Mouse (Mus musculus) kidney, postnatal 10 days (tissue): Measurements from ENCODE around the gene Zfyve28.

Source experiments
- DNase-seq: peaks from one replicate; pipeline ENCODE4 v3.0.0; 2021; ENCODE audit warnings: mixed read lengths

Zfyve28 gene

DNA sequence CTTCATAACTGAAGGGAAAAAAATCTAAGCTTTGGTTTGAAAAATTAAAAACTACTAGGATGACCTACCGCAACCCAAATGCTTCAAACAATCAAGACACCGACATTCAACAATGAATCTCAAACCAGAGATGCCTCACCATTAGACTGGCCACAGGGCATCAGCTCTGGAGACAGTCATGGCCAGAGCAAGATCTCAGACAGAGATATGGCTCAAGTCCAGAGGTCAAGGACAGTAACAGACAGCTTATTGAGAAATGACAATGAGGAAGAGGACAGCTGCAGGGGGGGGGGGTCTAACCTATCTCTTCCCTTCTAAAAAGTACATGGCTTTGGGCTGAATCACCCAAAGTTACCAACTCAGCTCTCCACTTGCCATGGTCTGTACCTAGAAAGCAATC is 3.0 kb downstream of the Zfyve28 start:
- no peak for DNase-seq

DNA sequence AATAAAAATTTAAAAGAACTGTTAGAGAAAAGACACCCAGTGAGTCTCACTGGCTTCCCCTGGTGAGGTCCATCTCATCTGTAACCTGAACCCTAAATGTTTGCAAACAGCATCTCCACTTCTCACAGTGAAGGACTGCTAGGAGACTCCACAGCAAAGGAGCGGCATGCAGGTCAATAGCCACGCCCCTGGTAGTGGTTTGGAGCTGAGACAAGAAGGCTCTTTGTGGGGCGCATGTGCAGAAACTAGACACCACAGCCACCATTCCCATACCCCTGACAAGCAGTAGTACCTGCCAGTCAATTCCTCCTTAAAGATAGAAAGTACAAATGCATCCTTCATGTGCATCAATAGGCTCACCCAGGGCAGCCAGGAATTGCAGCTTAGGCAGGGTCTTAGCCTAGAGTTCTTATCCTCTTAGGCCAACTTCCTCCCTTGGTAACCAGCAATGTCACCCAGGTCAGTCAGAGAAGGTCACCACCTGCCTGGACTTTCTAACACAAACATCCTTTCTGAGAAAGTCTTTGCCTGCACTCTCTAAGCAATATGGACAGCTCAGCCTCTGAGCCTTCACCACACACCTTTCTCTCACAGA is 4.0 kb downstream of the Zfyve28 start:
- DNase-seq, result no peak

DNA sequence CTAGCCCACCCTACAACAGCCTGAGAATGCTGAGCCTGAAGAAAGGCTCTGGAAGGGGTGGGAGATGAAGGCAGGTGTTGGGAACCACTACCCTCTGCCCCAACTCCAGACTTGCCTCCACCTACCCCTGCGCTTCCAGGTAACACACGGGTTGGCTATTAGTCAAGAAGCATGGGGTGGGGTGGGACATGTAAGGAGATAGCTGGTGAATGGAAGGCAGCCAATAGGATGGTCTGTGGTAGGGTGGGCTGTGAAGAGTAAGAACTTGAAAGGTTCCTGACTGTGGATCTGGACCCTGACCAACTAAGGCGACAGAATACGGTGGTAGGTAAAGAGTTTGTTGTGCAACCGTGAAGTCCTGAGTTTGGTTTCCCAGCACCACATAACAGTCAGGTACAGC is 4.9 kb downstream of the Zfyve28 start:
- DNase-seq, result no peak

DNA sequence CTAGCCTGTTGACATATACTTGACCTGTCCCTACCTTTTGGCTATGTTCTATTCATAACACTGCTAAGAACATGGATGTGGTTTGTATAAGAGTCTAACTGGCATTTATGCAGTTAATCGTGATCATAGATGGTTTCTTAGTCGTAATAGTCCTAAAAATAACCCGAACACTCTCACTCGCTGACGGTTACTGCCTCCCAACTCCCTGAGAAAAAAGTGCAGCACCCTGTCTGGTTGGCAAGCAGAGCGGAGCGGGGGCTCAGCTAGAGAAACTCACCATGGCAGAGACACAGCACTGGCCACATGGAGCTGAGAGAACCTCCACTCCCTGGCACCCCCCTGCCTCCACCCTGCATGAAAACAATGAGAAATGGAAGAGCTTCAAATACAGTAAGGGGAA is 7.3 kb downstream of the Zfyve28 start:
- DNase-seq, result no peak

DNA sequence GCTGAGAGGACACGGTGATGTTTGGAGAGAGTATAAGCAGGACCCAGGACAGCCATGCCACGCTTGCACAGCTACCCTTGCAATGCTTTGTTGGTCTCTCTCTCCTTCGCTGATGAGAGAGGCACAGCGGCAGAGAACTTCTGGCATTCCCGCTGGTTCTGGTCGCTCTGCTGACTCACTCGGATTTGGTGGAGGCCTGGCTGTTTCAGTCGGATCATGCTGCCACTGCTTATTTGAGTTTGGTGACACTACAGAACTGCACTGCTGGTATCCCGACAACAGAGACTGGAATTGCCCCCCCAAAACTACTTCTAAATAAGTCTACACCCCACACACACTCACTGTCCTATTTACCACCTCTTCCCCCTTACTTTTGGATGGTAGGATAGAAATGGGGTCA is 9.0 kb downstream of the Zfyve28 start:
- no peak for DNase-seq

DNA sequence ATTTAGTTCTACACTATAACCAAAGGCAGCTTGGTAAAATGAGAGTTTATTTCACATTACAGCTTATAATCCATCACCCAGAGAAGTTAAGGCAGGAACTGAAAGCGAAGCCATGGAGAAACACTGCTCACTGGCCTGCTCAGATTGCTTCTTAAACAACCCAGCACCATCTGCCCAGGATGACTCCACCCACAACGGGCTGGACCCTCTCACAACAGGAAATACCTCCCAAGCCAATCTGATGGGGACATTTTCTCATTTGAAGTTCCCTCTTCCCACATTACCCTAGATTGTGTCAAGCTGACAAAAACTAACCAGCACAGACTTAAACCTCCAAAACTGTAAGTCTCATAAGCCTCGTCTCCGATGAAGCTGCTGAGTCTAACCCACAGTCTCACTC is 10.2 kb downstream of the Zfyve28 start:
- no peak for DNase-seq

DNA sequence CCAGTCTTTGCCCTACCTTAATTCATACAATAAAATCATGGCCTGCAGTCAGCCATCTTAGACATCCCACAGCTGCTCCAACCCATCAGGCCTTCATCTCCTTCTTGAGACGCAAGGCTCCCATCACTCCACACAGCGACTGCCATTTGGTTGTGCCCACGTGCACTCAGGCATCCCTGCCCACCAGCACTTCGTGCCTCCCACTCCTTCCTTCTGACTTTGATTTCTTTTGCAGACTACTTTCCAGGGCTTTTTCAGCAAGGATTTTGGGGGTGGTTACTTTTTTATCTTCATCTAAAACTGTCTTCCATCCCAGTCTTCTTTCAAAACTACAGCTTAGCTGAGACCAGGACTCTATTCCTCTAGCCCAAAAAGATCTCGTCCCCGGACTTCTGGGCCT is 11.5 kb downstream of the Zfyve28 start:
- DNase-seq, result no peak

DNA sequence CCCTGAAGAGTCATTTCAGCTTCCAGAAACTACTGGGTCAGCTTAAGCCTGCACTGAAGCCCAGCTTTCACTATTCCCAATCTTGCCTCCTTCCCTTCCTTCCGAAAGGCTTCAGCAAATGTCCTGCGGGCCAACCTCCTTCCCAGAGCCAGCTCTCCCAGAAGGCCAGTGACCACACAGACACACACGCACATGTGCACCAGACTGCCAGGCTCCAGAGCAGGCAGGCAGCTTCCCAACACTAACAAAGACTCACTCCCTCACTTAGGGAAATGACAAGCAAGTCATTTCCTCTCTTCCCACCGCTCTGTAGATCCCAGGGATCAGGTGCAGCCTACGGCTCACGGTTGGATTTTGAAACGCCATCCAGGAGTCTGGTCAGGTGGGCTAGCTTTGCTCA is 12.1 kb downstream of the Zfyve28 start:
- DNase-seq, result no peak

DNA sequence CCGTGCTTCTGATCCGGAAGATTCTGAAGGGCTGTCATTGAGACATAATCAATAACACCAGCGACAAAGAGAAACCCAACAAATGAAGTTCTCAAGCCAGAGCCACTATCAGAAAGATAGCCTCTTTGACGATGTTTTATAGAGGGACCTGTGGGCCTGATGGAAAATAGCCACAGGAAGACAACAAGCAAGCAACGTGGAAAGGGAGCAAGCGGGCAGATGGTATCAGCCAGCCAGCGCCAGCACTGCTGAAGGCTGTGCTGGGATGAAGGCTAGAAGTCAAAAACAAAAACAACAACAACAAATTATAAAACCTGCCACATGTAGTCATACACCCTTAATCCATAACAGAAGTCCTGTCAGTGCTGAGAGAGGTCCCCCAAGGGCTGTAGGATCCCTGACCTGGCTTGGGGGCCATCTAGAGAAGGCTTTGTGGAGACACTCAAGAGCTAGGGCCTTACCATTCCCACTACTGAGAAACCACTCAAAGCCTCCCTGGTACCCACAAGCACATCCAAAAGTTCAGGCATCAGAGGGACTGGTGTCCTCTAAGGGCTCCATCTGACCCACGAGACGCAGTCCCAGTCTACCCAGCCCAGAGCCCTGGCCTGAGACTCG is 13.5 kb downstream of the Zfyve28 start:
- no peak for DNase-seq

DNA sequence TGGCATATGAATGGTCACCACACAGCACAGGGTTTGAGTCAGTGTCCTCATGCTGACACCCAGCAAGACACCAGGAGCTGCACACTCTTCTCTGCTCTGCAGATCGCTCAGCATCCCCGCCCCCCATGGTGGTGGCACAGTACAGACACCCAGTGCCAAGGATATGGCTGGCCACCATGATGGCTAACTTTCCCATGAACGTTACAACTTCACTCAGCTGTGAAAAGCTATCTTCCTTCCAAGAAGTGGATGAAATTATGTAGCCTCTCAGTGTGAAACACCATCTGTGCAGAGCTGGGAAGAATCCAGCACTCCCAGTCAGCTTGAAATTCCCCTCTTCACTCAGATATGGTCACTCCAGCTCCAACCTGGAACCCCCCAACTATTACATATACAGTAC is 14.0 kb downstream of the Zfyve28 start:
- DNase-seq, result no peak

DNA sequence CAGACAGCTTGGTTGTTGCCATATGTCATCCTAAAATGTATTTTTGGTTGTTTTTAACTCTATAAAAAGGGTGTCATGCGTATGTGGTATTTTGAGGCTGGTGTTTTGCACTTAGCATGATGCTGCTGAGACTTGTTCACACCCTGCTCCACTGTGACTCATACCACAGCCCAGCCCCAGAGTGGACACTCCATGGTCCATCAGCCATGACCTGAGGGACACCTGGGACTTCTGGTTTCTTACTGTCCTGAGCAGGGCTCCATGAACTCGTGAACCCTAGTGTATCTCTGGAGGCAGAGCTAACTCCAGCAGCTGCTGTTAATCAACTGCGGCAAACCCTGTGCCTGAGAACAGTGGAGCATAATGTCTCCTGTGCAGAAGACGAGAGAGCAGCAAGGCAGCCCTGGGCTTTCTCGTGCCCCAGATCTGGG is 15.0 kb downstream of the Zfyve28 start:
- no peak for DNase-seq

DNA sequence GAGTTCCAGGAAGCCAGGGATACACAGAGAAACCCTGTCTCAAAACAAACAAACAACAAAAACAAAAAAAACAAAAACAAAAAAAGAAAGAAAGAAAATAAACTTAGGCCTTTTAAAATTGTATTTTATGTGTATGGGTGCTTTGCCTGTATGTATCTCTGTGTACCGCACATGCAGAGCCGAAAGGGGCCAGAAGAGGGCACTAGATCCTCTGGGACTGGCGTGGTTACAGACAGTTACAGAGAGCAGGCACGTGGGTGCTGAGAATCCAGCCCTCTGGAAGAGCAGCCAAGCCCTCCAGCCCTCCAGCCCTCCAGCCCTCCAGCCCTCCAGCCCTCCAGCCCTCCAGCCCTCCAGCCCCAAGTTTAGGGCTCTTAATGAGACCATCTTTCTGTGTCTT is 16.5 kb downstream of the Zfyve28 start:
- peak; percentile 50 for DNase-seq

DNA sequence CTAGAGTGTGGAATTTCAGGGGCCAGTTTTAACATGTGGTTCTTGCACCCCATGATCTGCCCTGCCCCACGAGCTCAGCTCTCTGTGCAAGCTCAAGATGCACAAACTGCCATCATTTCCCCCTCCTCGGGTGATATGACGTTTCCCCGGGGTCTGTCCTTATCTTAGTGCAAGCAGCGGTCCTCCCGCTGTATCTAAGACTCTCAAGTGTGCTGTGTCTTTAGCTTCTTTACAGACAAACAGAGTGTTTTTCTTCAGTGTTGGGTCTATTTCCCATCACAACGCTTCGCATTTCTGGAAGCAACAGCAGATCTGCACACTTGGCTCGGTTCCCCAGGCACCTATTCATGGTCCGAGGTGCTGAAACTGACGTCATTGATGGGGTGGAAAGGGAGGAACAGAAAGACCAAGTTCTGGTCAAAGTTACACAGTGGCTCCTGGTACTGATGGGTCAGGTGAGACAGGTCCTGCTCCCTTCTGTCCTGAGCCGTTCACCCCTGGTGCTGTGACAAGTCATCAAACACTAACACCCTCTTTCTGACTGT is 18.3 kb downstream of the Zfyve28 start:
- DNase-seq, result no peak

DNA sequence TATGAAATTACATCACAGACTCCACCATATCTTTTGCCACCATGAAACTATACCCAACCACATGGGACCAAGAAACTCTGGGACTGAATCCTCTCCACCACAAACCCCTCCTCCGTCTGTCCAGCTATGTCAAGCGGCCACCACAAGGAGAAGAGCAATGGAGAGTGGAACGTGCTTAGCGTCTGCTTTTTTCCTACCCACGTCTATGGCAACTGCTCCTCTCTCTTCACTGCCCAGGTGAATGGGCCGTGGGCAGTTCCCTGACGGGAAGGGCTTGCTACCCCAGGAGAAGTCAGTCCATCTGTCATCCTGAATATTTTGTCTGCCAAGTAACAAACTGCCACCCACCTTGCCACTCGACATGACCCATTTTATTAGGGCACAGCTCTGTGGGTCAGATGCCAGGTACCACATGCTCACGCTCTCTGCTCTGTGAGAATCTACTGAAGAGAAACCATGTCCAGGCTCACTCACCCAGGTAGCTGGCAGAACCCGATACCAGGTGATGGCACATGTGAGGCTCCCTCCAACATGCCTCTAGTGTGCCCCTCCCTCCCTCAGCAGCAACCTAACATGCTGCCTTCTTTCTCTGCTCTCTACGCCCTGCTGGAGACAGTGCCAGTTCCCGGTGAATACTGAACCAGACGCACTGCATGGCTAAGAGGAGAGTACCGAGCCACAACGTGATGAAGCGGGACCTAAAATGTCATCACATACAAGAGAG is 18.9 kb downstream of the Zfyve28 start:
- DNase-seq, result no peak

DNA sequence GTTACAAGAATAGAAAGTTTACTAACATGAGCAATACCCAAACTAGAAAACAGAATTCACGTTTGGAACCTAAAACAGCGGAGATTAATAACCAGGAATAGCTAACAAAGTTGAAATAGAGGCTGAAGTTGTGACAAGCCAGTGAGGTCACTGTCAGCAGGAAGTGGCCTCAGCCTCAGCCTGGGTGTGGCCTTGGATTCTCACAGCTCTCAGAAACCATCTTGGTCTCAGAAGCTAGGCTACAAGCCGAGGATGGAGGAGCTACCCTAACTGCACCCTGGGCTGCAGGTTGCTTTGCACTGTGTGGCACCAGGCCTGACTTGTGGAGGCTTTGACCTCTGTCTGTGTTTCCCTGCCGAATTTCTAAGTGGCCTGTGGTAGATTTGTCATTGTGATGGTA is 22.2 kb downstream of the Zfyve28 start:
- no peak for DNase-seq

DNA sequence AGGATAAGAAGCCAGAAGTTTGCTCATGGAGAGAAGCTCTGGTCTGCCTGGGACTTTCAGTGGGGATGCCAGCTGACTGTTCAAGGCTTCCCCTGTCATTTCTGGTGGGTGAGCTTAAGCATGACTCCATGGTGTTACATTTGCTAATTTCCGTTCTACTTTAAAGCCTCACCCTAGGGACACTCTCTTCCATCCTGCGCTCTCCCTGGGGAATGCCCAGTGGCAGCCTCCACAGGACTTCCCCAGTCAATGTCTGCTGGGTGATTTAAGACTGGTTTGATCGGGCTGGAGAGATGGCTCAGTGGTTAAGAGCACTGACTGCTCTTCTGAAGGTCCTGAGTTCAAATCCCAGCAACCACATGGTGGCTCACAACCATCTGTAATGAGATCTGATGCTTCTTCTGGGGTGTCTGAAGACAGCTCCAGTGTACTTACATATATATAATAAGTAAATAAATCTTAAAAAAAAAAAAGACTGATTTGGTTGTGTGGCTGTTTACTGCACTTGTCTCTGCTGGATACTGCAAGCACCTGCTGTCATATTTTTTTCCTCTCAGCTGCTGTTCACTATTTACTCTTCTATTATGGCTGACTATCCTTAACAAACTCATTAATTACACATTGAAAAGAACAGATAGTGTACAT is 29.0 kb downstream of the Zfyve28 start:
- no peak for DNase-seq

DNA sequence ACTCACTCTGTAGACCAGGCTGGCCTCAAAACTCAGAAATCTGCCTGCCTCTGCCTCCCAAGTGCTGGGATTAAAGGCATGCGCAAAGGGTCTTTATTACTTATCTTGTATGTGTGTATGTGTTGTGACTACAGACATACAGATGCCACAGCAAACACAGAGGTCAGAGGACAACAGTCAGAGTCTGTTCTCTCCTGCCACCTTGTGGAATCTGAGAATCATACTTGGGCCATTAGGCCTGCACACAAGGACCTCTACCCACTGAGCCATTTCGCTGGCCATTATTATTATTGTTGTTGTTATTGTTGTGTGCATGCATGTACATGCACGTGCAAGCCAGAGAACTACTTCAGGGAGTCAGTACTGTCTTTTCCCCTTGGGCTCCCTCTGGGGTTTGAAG is 33.1 kb downstream of the Zfyve28 start:
- DNase-seq, result no peak

DNA sequence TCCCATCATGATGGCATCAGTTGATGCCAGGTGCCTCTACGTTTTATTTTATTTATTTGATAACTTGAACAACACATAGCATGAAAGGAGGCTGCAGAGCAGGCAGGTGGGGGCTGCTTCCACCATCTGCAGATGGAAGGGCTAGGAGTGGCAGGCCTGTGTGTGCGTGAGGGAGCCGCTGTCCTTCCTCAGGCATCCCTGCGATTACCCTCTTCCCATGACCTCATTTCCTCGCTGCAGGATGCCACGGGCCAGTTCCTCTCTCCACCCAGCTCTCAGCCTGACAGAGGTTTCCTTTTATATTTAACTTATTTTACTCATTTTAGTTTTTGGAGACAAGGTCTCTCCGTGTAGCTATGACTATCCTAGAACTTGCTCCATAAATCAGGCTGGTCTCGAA is 33.9 kb downstream of the Zfyve28 start:
- DNase-seq, result peak; percentile 27

DNA sequence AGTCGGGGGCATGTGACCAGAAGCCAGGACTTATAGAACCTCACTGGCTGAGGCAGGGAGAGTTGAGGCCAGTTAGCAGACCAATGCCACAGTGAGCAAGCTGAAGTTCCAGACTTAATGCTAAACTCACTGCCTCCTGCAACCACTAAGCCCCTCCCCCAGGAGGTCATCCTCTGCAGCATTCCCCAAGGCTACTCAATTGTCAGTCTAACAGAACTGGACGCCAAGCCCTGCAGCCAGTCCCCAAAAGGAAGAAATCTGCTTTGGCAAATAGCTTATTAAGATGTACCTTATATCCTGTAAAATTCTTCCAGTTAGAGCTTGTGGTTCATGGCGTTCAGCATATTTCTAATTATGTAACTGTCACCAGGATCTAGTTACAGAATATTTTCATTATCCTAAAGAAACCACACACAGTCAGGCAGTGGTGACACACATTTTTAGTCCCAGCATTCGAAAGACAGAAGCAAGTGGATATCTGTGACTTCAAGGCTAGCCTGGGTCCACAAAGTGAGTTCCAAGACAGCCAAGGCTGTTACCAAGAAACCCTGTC is 35.2 kb downstream of the Zfyve28 start:
- no peak for DNase-seq

DNA sequence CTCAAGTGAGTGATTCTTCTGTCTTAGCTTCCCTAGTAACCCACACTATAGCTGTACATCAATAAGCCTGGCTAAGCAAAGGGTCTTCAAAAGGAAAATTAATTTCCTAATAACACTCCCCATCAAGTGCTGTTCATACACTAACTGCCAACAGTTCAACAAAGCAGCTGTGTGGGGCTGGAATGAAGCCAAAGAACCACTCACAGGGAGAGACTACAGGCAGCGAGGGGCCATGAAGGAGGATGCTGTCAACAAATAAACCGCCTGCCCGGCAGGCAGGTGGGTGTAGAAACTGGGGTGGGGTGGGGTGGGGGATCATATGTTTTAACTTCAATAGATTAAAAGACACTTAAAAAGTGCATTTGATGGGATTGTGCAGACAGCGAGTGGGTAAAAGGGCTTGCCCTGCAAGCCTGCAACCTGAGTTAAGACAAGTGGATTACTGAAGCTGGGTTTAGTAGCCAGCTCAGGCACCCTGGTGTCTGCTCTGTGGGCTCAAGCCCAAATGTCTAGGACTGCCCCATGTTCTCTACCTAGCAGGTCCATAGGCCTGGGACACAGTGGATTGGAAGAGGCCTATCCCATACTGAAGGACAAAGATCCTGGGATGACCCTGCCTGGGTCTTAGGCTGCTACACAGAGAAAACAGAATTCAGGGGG is 35.8 kb downstream of the Zfyve28 start:
- DNase-seq, result peak; percentile 66

DNA sequence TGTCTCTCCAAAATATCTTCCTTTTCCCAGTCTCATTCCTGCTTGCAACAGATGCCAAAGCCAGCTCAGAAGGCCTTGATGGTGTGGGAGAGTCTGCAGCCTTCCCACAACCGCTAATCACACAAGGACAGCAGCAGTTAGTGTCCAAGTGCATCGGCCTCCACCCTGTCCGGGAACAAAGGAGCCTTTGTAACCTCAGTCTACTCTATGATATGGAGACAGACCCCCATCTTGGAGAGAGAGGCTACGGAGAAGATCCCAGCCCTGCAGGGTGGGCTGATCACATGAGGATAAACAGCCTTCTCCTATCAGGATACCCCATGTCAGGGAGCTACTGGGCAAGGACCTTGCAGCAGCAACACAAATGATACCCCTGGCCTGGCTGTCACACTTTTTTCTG is 36.5 kb downstream of the Zfyve28 start:
- no peak for DNase-seq

DNA sequence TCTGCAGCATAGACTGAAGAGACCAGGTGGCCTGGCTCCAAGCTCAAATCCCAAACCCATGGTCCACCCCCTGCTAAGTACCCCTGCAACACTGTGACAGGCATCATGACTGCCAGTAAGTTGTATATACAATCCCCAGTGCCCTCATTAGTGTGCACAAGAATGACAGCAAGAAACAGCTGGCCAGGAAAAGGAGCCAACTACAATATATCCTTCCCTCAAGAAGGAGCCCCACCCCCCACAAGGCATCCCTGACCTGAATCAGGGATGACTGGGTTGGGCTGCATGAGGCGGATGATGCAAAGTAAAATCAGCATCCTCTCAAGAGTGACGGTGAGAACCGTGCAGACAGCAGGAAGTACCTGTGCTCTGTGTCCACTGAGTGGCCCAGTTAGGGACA is 38.2 kb downstream of the Zfyve28 start:
- DNase-seq, result no peak

DNA sequence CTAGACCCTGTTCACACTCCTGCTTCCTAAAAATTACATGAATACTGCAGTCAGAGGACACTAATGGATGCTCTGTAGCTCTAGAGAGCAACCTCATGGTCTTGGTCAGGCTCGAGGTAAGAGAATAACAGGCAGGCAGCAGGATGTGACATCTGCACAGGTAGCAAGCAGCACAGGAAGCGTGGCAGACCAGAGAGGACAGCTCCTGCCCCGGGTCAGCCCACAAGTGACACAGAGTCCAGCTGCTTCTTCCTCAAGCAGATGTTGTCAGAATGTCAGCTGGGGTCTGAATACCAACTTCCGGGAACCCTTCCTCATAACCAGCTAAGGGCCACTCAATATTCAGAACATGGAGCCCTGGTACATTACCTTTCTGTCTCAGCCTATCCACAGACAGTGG is 39.1 kb downstream of the Zfyve28 start:
- no peak for DNase-seq
